Comparison of ENCODE assay signal across 8 mouse cellular contexts in genomic region chr19:40830703-40831415, GRCm38 (mm10). TPM values are rescaled to one million over a fixed set of nuclear protein-coding genes. Genes with fewer than 3 reads are reported as not detected.
DNase-seq lines count a peak whose midpoint lies in the region; ATAC-seq lines count a peak whose summit lies in the region.

Ccnj (plus strand) TSS chr19:40831279.

- DNase-seq in R1 (ENCODE audit: low read depth, low spot score): peak; percentile 84
- peak; percentile 93 to 98 for DNase-seq in cerebellum, postnatal 14 days
- peak; percentile 75 to 89 for DNase-seq in frontal cortex, postnatal 14 days (ENCODE audit: low spot score in 2 of 2)
- peak; percentile 90 to 94 for DNase-seq in layer of hippocampus, postnatal 25 days (ENCODE audit: extremely low spot score in 1 of 2, low spot score in 1 of 2)
- peak; percentile 93 for DNase-seq in lung, postnatal 14 days
- peak; percentile 95 for DNase-seq in ovary, postnatal 36 days (ENCODE audit: low spot score)
- peak; percentile 94 for DNase-seq in thymus, postnatal 14 days

- H3K4me1 ChIP-seq in hindbrain, embryonic 13.5 days (replicated peaks): peaks cover 43% of the 10 kb centered on the region

- H3K36me3 ChIP-seq in hindbrain, embryonic 13.5 days: no peaks in the 10 kb centered on the region

- peak within 1 kb of the TSS; percentile 97 for H3K27ac ChIP-seq in hindbrain, embryonic 13.5 days

- peak within 1 kb of the TSS; percentile 79 for H3K4me3 ChIP-seq in hindbrain, embryonic 13.5 days

- H3K9ac ChIP-seq in hindbrain, embryonic 13.5 days: peak within 1 kb of the TSS; percentile 99

- peak within 1 kb of the TSS; percentile 87 for H3K4me2 ChIP-seq in hindbrain, embryonic 13.5 days

- ATAC-seq in hindbrain, embryonic 13.5 days (ENCODE audit: low FRiP score): peak; percentile 99

- WGBS in hindbrain, embryonic 13.5 days: under 1% methylated on average over 56 of the region's 71 CpGs

- H3K27me3 ChIP-seq in hindbrain, embryonic 13.5 days: no peaks in the 10 kb centered on the region

- no peaks in the 10 kb centered on the region for H3K9me3 ChIP-seq in hindbrain, embryonic 13.5 days

RNA-seq across cellular contexts. Expression of gene Ccnj, which starts in this region (rescaled TPM):
- polyA plus RNA-seq in hindbrain, embryonic 13.5 days (2015; fragmentation: Nextera tagmentation; extraction: Ambion mirVana): 22.9 and 23.4 TPM in 2 replicates
- 1 to 10 TPM; 8.4 TPM for total RNA-seq in layer of hippocampus, postnatal 25 days (2021)

Comparison
In these comparisons a context has a peak if more than half of its experiments do, and no peak if none do; other contexts are left out.
1. Peak in every context shown above with its lines: DNase-seq, ATAC-seq, H3K4me3 ChIP-seq and H3K27ac ChIP-seq.